Mouse (Mus musculus): ENCODE measurements around the gene Dscaml1.

The Dscaml1 gene

GRCm38 (mm10) chr9:45517993-45518705 lies 91.7 kb downstream of the Dscaml1 start:
- DNase-seq = peak; percentile 75

- DNase-seq = no peak
Observed at GRCm38 (mm10) chr9:45519841-45520240, 93.4 kb downstream of the Dscaml1 start.

- DNase-seq = no peak
Observed at GRCm38 (mm10) chr9:45522866-45523265, 96.4 kb downstream of the Dscaml1 start.

- DNase-seq = no peak
Observed at GRCm38 (mm10) chr9:45524505-45524904, 98.1 kb downstream of the Dscaml1 start.

- no peak for DNase-seq
Observed at GRCm38 (mm10) chr9:45533253-45533652, 106.8 kb downstream of the Dscaml1 start.

GRCm38 (mm10) chr9:45534472-45534988 lies 108.1 kb downstream of the Dscaml1 start:
- DNase-seq = no peak

- DNase-seq = no peak
Observed at GRCm38 (mm10) chr9:45537649-45538048, 111.2 kb downstream of the Dscaml1 start.

GRCm38 (mm10) chr9:45539265-45540044 lies 113.0 kb downstream of the Dscaml1 start:
- DNase-seq = peak; percentile 80

GRCm38 (mm10) chr9:45546024-45546638 lies 119.7 kb downstream of the Dscaml1 start:
- DNase-seq = peak; percentile 42

GRCm38 (mm10) chr9:45546902-45547578 lies 120.6 kb downstream of the Dscaml1 start:
- DNase-seq = no peak

- no peak for DNase-seq
Observed at GRCm38 (mm10) chr9:45549796-45550195, 123.4 kb downstream of the Dscaml1 start.

- no peak for DNase-seq
Observed at GRCm38 (mm10) chr9:45550210-45550609, 123.8 kb downstream of the Dscaml1 start.

- DNase-seq = peak; percentile 91
Observed at GRCm38 (mm10) chr9:45550662-45551061, 124.2 kb downstream of the Dscaml1 start.

- no peak for DNase-seq
Observed at GRCm38 (mm10) chr9:45555036-45555826, 128.8 kb downstream of the Dscaml1 start.

GRCm38 (mm10) chr9:45556882-45557281 lies 130.5 kb downstream of the Dscaml1 start:
- no peak for DNase-seq

GRCm38 (mm10) chr9:45560987-45561386 lies 134.6 kb downstream of the Dscaml1 start:
- DNase-seq = peak; percentile 62

- DNase-seq = no peak
Observed at GRCm38 (mm10) chr9:45566843-45567578, 140.6 kb downstream of the Dscaml1 start.

GRCm38 (mm10) chr9:45569680-45570079 lies 143.3 kb downstream of the Dscaml1 start:
- no peak for DNase-seq

- DNase-seq = no peak
Observed at GRCm38 (mm10) chr9:45570346-45570745, 143.9 kb downstream of the Dscaml1 start.

GRCm38 (mm10) chr9:45572787-45573492 lies 146.5 kb downstream of the Dscaml1 start:
- no peak for DNase-seq

- no peak for DNase-seq
Observed at GRCm38 (mm10) chr9:45573493-45573815, 147.0 kb downstream of the Dscaml1 start.
